Mouse (Mus musculus): Measurements from ENCODE around the gene Akirin1.

Akirin1 gene

GRCm38 (mm10) chr4:123750152-123750651, at the start of gene Akirin1:
Akirin1 (minus strand) TSS chr4:123750345.
- peak; percentile 100 for DNase-seq

GRCm38 (mm10) chr4:123797856-123798255, 47.7 kb upstream of the Akirin1 start:
- DNase-seq, result peak in 1 of 2 experiments; percentile 24

- DNase-seq, result no peak
Observed at GRCm38 (mm10) chr4:123797403-123797802, 47.3 kb upstream of the Akirin1 start.

- no peak for DNase-seq
Observed at GRCm38 (mm10) chr4:123795057-123795456, 44.9 kb upstream of the Akirin1 start.

- DNase-seq, result no peak
Observed at GRCm38 (mm10) chr4:123793136-123793535, 43.0 kb upstream of the Akirin1 start.

- DNase-seq, result no peak
Observed at GRCm38 (mm10) chr4:123792666-123793065, 42.5 kb upstream of the Akirin1 start.

GRCm38 (mm10) chr4:123787191-123787985, 37.2 kb upstream of the Akirin1 start, which contains the start of gene Rhbdl2:
Rhbdl2 (plus strand) TSS chr4:123787874.
- peak; percentile 84 to 86 for DNase-seq

GRCm38 (mm10) chr4:123768234-123768633, 18.1 kb upstream of the Akirin1 start:
- no peak for DNase-seq

GRCm38 (mm10) chr4:123767807-123768206, 17.7 kb upstream of the Akirin1 start:
- no peak for DNase-seq

- no peak for DNase-seq
Observed at GRCm38 (mm10) chr4:123765071-123765470, 14.9 kb upstream of the Akirin1 start.

GRCm38 (mm10) chr4:123758306-123758705, 8.2 kb upstream of the Akirin1 start:
- DNase-seq, result peak; percentile 36 to 49

GRCm38 (mm10) chr4:123750707-123751312, 665 bp upstream of the Akirin1 start:
- DNase-seq, result peak; percentile 74 to 75

- DNase-seq, result peak; percentile 76 to 79
Observed at GRCm38 (mm10) chr4:123749484-123750130, 538 bp downstream of the Akirin1 start.

GRCm38 (mm10) chr4:123748726-123749415, 1.3 kb downstream of the Akirin1 start:
- peak in 1 of 2 experiments; percentile 12 for DNase-seq

- no peak for DNase-seq
Observed at GRCm38 (mm10) chr4:123745221-123745775, 4.8 kb downstream of the Akirin1 start.

GRCm38 (mm10) chr4:123742891-123743290, 7.3 kb downstream of the Akirin1 start:
- DNase-seq, result no peak

- no peak for DNase-seq
Observed at GRCm38 (mm10) chr4:123738708-123739107, 11.4 kb downstream of the Akirin1 start.

- no peak for DNase-seq
Observed at GRCm38 (mm10) chr4:123733532-123733931, 16.6 kb downstream of the Akirin1 start.

- no peak for DNase-seq
Observed at GRCm38 (mm10) chr4:123732921-123733320, 17.2 kb downstream of the Akirin1 start.

- DNase-seq, result peak; percentile 71 to 72
Observed at GRCm38 (mm10) chr4:123732163-123732910, 17.8 kb downstream of the Akirin1 start.

- DNase-seq, result peak; percentile 19 to 29
Observed at GRCm38 (mm10) chr4:123721761-123722160, 28.4 kb downstream of the Akirin1 start.

GRCm38 (mm10) chr4:123718434-123718780, 31.7 kb downstream of the Akirin1 start:
- no peak for DNase-seq

Data from cerebellum, postnatal 10 days (tissue).